Mouse (Mus musculus): ENCODE data around the gene Nudt6. TPM values are rescaled to one million over a fixed set of nuclear protein-coding genes. Genes with fewer than 3 reads are reported as not detected.

The Nudt6 gene
- polyA plus RNA-seq (2015; fragmentation: Nextera tagmentation; extraction: Ambion mirVana), result 5.1 and 5.2 TPM in 2 replicates

DNA sequence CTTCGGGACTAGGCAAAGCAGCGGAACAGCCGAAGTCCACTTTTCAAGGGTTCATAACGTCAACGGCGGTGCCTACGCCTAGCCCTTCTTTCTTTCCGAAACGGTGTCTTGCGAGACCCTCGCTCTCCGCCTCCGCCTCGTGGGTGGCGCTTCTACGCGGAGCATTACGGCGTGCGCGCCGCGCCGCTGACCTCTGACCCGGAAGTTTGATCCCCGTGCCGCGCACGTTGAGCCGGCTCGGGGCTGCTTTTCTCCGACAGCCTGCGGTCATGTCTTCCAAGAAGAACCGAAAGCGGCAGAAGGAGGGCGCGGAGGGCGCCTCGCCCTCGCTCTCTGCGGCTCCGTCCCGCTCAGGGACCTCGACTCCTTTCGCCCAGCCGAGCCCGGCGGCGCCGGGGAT, at the start of gene Nudt6:
Nudt6 (minus strand) TSS at position 140 of the 400 bp plus-strand sequence.
- WGBS, result 0% methylated on average over 50 of the region's 50 CpGs
- no peaks in the 10 kb centered on the region for H3K36me3 ChIP-seq (ENCODE audit: control insufficient read depth, insufficient read depth, low read length)
- peaks cover 15% of the 10 kb centered on the region for H3K4me1 ChIP-seq (replicated peaks; ENCODE audit: control insufficient read depth, insufficient read depth, low read length)
- peak within 1 kb of the TSS; percentile 93 for H3K27ac ChIP-seq (ENCODE audit: low read length)
- H3K9ac ChIP-seq (ENCODE audit: low read length), result peak within 1 kb of the TSS; percentile 88
- peak within 1 kb of the TSS; percentile 90 for H3K4me3 ChIP-seq (ENCODE audit: low read length)
- peak; percentile 85 for ATAC-seq (ENCODE audit: low read depth)
- H3K9me3 ChIP-seq (ENCODE audit: control insufficient read depth, low read length), result no peaks in the 10 kb centered on the region
- no peaks in the 10 kb centered on the region for H3K27me3 ChIP-seq (ENCODE audit: control insufficient read depth, insufficient read depth, low read depth, low read length)
- peak within 1 kb of the TSS; percentile 95 for H3K4me2 ChIP-seq (ENCODE audit: low read depth, low read length)

DNA sequence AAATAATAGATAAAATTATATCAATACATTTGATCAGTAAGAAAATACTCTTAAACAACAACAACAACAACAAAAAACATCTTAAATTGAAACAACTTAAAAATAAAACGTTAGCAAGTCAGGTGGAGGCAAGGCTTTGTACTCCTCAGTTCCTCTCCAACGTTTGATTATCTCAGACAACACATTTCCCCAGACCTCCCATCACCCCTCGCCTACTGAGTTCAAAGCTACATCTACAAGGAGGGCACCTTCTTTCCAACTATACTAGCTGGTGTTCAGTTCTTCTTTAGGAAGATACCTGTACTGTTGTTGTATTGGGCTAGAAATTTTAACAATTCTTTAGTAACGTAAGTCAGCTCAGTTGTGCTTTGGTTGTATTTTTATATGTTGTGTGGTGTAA, 49.3 kb upstream of the Nudt6 start:
- WGBS, result 82% methylated on average over 4 of the region's 4 CpGs
- Histone ChIP-seq H3K36me3 (ENCODE audit: control insufficient read depth, insufficient read depth, low read length) (no peaks in the 10 kb centered on the region), H3K9ac (ENCODE audit: low read length) (no peak overlapping the region), H3K4me2 (ENCODE audit: low read depth, low read length) (no peak overlapping the region), H3K27ac (ENCODE audit: low read length) (no peak overlapping the region), H3K27me3 (ENCODE audit: control insufficient read depth, insufficient read depth, low read depth, low read length) (no peaks in the 10 kb centered on the region), H3K4me1 (replicated peaks; ENCODE audit: control insufficient read depth, insufficient read depth, low read length) (no peaks in the 10 kb centered on the region), H3K9me3 (ENCODE audit: control insufficient read depth, low read length) (no peaks in the 10 kb centered on the region), H3K4me3 (ENCODE audit: low read length) (no peak overlapping the region)
- no peak for ATAC-seq (ENCODE audit: low read depth)

DNA sequence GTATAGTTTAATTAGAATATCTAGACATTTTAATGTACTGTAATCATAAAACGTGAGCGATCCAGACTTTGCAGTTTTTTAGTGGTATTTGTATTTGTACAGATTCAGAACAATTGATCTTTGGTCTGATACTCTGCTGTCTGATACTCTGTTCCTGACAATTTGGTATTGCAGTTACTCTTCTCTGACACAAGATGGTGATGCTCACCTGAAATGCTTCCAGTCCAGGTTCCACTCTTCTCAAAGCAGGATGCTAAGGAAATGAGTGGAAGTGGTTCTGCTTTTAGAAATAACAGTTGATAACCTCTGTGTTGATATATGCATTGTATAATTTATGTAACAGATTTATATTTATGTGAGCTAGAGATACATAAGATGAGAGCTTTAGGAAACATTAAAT, 48.2 kb upstream of the Nudt6 start:
- WGBS, result 90% methylated on average over 2 of the region's 2 CpGs
- Histone ChIP-seq H3K27me3 (ENCODE audit: control insufficient read depth, insufficient read depth, low read depth, low read length) (no peaks in the 10 kb centered on the region), H3K4me2 (ENCODE audit: low read depth, low read length) (no peak overlapping the region), H3K36me3 (ENCODE audit: control insufficient read depth, insufficient read depth, low read length) (no peaks in the 10 kb centered on the region), H3K4me1 (replicated peaks; ENCODE audit: control insufficient read depth, insufficient read depth, low read length) (no peaks in the 10 kb centered on the region), H3K27ac (ENCODE audit: low read length) (no peak overlapping the region), H3K9ac (ENCODE audit: low read length) (no peak overlapping the region), H3K9me3 (ENCODE audit: control insufficient read depth, low read length) (no peaks in the 10 kb centered on the region), H3K4me3 (ENCODE audit: low read length) (no peak overlapping the region)
- ATAC-seq (ENCODE audit: low read depth), result no peak

DNA sequence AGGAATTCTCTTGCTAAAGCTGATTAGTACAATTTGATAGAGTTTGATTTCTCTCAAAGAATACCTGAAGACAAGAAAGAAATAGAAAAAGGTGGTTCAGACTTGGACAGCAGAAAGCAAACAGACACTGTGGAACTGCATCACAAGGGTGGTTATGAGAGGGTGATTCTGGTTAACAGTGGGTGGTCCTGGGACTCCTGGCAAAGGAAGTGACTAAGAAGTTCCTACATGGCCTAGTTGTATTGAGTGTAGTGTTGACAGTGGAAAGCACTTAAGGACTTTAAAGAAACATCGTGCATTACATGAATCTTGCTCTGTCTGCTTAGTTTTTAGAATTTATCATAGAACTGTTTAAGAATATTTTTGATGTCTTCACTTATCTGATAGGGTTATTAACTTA, 36.0 kb upstream of the Nudt6 start:
- no peak overlapping the region for H3K4me3 ChIP-seq (ENCODE audit: low read length)
- no peak overlapping the region for H3K27ac ChIP-seq (ENCODE audit: low read length)

DNA sequence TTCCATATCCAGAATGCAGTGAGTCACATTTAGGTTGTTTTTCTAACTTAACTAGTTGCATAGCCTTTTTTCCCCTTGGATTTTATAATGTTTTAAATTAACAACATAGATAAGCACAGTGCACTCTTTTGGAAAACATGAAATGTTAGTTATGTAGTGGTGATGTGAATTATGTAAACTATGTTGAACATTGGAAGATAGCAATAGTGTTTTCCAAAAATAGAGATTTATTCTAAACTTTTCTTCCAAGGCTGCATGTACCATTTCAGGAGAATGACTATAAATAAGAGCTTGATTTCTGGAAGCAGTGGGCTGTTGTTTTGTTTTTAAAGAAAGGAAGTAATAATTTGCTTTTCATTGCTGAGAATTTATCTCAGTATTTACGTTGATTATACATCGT, 23.4 kb upstream of the Nudt6 start:
- H3K4me3 ChIP-seq (ENCODE audit: low read length), result no peak overlapping the region
- H3K4me1 ChIP-seq (replicated peaks; ENCODE audit: control insufficient read depth, insufficient read depth, low read length), result no peaks in the 10 kb centered on the region
- ATAC-seq (ENCODE audit: low read depth), result no peak
- no peak overlapping the region for H3K9ac ChIP-seq (ENCODE audit: low read length)
- 74% methylated on average over 2 of the region's 2 CpGs for WGBS
- H3K9me3 ChIP-seq (ENCODE audit: control insufficient read depth, low read length), result no peaks in the 10 kb centered on the region
- peaks cover 10% of the 10 kb centered on the region for H3K36me3 ChIP-seq (ENCODE audit: control insufficient read depth, insufficient read depth, low read length)
- no peaks in the 10 kb centered on the region for H3K27me3 ChIP-seq (ENCODE audit: control insufficient read depth, insufficient read depth, low read depth, low read length)
- H3K4me2 ChIP-seq (ENCODE audit: low read depth, low read length), result no peak overlapping the region
- no peak overlapping the region for H3K27ac ChIP-seq (ENCODE audit: low read length)

More for the DNA sequence above, 36.0 kb upstream of the Nudt6 start:
- no peaks in the 10 kb centered on the region for H3K27me3 ChIP-seq (ENCODE audit: control insufficient read depth, insufficient read depth, low read depth, low read length)
- ATAC-seq (ENCODE audit: low read depth), result no peak
- H3K9ac ChIP-seq (ENCODE audit: low read length), result no peak overlapping the region
- WGBS, result 45% methylated on average over 1 of the region's 1 CpGs
- H3K4me1 ChIP-seq (replicated peaks; ENCODE audit: control insufficient read depth, insufficient read depth, low read length), result no peaks in the 10 kb centered on the region
- H3K9me3 ChIP-seq (ENCODE audit: control insufficient read depth, low read length), result no peaks in the 10 kb centered on the region
- H3K4me2 ChIP-seq (ENCODE audit: low read depth, low read length), result no peak overlapping the region
- peaks cover 2% of the 10 kb centered on the region; the same call in 1 of the 2 replicates for H3K36me3 ChIP-seq (ENCODE audit: control insufficient read depth, insufficient read depth, low read length)

DNA sequence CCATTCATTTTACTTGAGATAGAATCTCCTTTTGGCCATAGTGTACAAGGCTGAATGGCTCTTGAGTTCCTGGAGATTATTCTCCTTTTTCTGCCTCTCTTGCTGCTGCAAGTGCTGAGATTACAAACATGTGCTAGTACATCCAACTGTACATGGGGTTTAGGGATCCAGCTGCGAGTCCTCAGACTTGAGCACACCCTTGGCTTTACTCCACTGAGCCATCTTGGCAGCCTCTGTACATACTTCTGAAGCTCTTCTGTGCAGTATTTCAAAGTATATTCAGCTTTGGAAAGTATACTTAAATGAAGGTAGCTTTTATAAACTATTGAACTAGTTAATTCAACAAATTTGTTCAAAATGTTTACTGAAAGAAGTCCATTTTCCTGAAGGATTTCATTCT, 19.8 kb upstream of the Nudt6 start:
- H3K27me3 ChIP-seq (ENCODE audit: control insufficient read depth, insufficient read depth, low read depth, low read length), result no peaks in the 10 kb centered on the region

DNA sequence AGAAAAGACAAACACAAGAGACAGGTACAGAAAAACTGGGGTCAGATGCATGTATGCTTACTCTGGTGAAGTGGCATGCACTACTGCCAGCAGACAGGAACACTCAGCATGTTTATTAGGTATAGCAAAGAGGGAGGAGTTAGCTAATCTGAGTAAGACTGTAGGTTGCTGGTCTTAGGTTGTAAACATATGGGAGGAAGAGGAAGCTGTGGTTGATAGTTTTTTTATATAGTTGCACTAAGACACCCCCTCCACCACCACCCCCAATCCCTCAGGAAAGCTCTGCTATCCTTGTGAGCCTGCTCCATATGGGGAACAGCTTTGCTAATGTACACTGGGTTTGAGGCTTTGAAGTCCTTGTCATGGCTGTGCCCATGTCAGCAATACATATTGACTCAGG, 10.3 kb upstream of the Nudt6 start:
- no peak overlapping the region for H3K4me2 ChIP-seq (ENCODE audit: low read depth, low read length)
- no peak overlapping the region for H3K9ac ChIP-seq (ENCODE audit: low read length)
- no peak overlapping the region for H3K4me3 ChIP-seq (ENCODE audit: low read length)
- H3K27ac ChIP-seq (ENCODE audit: low read length), result no peak overlapping the region
- H3K9me3 ChIP-seq (ENCODE audit: control insufficient read depth, low read length), result no peaks in the 10 kb centered on the region
- no peak for ATAC-seq (ENCODE audit: low read depth)
- H3K27me3 ChIP-seq (ENCODE audit: control insufficient read depth, insufficient read depth, low read depth, low read length), result no peaks in the 10 kb centered on the region
- no peaks in the 10 kb centered on the region for H3K4me1 ChIP-seq (replicated peaks; ENCODE audit: control insufficient read depth, insufficient read depth, low read length)
- peaks cover 7% of the 10 kb centered on the region; the same call in 1 of the 2 replicates for H3K36me3 ChIP-seq (ENCODE audit: control insufficient read depth, insufficient read depth, low read length)

More for the DNA sequence above, 19.8 kb upstream of the Nudt6 start:
- H3K9me3 ChIP-seq (ENCODE audit: control insufficient read depth, low read length), result no peaks in the 10 kb centered on the region
- 0 out of 2 replicates have a peak, but pooled peaks have one; percentile 57 for ATAC-seq (ENCODE audit: low read depth)
- no peak overlapping the region for H3K4me2 ChIP-seq (ENCODE audit: low read depth, low read length)
- WGBS, result 76% methylated on average over 1 of the region's 1 CpGs
- no peaks in the 10 kb centered on the region for H3K4me1 ChIP-seq (replicated peaks; ENCODE audit: control insufficient read depth, insufficient read depth, low read length)
- no peak overlapping the region for H3K9ac ChIP-seq (ENCODE audit: low read length)
- no peak overlapping the region for H3K27ac ChIP-seq (ENCODE audit: low read length)
- H3K36me3 ChIP-seq (ENCODE audit: control insufficient read depth, insufficient read depth, low read length), result peaks cover 13% of the 10 kb centered on the region
- H3K4me3 ChIP-seq (ENCODE audit: low read length), result no peak overlapping the region

DNA sequence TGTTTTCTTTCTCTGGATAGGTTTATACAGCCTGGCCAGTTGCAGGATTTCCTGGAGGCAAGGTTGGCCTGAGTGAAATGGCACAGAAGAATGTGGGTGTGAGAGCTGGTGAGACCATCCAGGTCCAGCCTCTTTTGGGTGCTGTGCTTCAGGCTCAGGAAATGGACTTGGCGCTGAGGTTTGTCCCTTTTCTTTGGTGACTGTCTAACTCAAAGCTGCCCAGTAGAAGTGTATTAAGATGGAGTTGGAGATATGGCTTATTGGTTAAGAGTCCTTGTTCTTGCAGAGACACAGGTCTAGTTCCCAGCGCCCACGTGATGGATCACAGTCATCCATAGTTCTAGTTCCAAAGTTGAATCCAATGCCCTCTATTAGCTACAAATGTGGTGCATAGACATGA, 6.1 kb upstream of the Nudt6 start:
- Histone ChIP-seq H3K27ac (ENCODE audit: low read length) (no peak overlapping the region), H3K4me3 (ENCODE audit: low read length) (no peak overlapping the region), H3K9me3 (ENCODE audit: control insufficient read depth, low read length) (no peaks in the 10 kb centered on the region), H3K4me1 (replicated peaks; ENCODE audit: control insufficient read depth, insufficient read depth, low read length) (peaks cover 4% of the 10 kb centered on the region), H3K27me3 (ENCODE audit: control insufficient read depth, insufficient read depth, low read depth, low read length) (no peaks in the 10 kb centered on the region), H3K36me3 (ENCODE audit: control insufficient read depth, insufficient read depth, low read length) (0 out of 2 replicates have a peak, but pooled peaks cover 2% of the 10 kb centered on the region), H3K4me2 (ENCODE audit: low read depth, low read length) (no peak overlapping the region), H3K9ac (ENCODE audit: low read length) (no peak overlapping the region)
- WGBS, result 96% methylated on average over 3 of the region's 3 CpGs
- no peak for ATAC-seq (ENCODE audit: low read depth)

DNA sequence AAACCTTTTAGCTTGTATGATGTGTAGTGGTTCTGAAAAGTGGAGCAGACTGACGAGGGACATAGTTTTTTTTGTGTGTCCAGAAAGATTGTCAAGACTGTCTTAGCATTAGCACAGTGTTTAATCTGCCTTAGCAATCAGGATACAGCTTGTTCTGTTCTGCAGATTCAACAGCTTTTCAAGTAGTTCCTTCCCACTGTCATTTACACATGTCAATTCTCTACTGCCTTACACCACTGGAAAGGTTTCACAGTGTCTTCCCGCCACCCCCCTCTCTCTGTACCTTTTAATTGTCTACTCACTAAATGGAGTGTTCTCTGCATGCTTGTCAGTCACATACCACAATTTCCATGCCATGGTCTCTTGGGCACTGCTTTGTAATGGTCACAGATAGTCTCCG, 1.2 kb upstream of the Nudt6 start:
- no peak for ATAC-seq (ENCODE audit: low read depth)
- H3K4me3 ChIP-seq (ENCODE audit: low read length), result peak overlapping the region; percentile 73
- whole genome bisulfite sequencing, result 8% methylated on average over 3 of the region's 3 CpGs
- peak overlapping the region; percentile 73 for H3K9ac ChIP-seq (ENCODE audit: low read length)
- H3K36me3 ChIP-seq (ENCODE audit: control insufficient read depth, insufficient read depth, low read length), result no peaks in the 10 kb centered on the region
- H3K9me3 ChIP-seq (ENCODE audit: control insufficient read depth, low read length), result no peaks in the 10 kb centered on the region
- no peaks in the 10 kb centered on the region for H3K27me3 ChIP-seq (ENCODE audit: control insufficient read depth, insufficient read depth, low read depth, low read length)
- no peak overlapping the region for H3K27ac ChIP-seq (ENCODE audit: low read length)
- peak overlapping the region; percentile 95 for H3K4me2 ChIP-seq (ENCODE audit: low read depth, low read length)
- peaks cover 15% of the 10 kb centered on the region for H3K4me1 ChIP-seq (replicated peaks; ENCODE audit: control insufficient read depth, insufficient read depth, low read length)

DNA sequence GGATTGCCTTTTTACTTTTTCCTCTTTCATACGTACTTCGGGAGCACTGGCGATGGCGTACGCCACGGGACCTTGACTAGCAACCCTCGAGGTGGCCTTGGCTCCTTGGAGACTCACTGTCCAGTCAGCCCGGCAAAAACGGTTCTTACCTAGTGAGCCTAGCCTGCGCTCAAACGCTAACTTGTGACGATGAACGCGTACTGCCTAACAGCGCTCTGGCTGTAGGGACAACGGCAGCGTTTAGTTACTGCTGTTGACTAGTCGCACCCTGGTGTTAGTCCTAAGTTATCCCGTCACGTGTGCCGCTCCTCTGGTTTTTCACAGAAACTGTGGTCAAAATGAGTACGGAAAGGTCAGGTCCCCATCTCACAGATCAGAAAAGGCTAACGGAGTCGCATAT, 630 bp upstream of the Nudt6 start:
- Histone ChIP-seq H3K4me2 (ENCODE audit: low read depth, low read length) (peak overlapping the region; percentile 95), H3K27me3 (ENCODE audit: control insufficient read depth, insufficient read depth, low read depth, low read length) (no peaks in the 10 kb centered on the region), H3K9me3 (ENCODE audit: control insufficient read depth, low read length) (no peaks in the 10 kb centered on the region), H3K27ac (ENCODE audit: low read length) (peak overlapping the region; percentile 82), H3K4me1 (replicated peaks; ENCODE audit: control insufficient read depth, insufficient read depth, low read length) (peaks cover 15% of the 10 kb centered on the region), H3K4me3 (ENCODE audit: low read length) (peak overlapping the region; percentile 73), H3K9ac (ENCODE audit: low read length) (peak overlapping the region; percentile 73), H3K36me3 (ENCODE audit: control insufficient read depth, insufficient read depth, low read length) (no peaks in the 10 kb centered on the region)
- ATAC-seq (ENCODE audit: low read depth), result no peak
- under 1% methylated on average over 24 of the region's 24 CpGs for WGBS

Data from lung, embryonic 16.5 days (tissue).